In genomic region chr3:142881872-142882623, GRCm38 (mm10) we compare ENCODE assay signal across 8 mouse cellular contexts. TPM values are rescaled to one million over a fixed set of nuclear protein-coding genes. Genes with fewer than 3 reads are reported as not detected.
DNase-seq lines count a peak whose midpoint lies in the region; ATAC-seq and TF ChIP-seq lines count a peak whose summit lies in the region.

Gene Pkn2 (minus strand): TSS chr3:142882004.

- peak; percentile 99 for ATAC-seq in embryonic facial prominence, embryonic 15.5 days (ENCODE audit: insufficient number of reproducible peaks, low FRiP score, low TSS enrichment, low read depth)
- peak; percentile 99 for ATAC-seq in limb, embryonic 14.5 days (ENCODE audit: low FRiP score, low read depth)
- ATAC-seq in midbrain, postnatal 0 days (ENCODE audit: low FRiP score): peak; percentile 99

- TF ChIP-seq POLR2A in bone marrow, adult 2 months (IDR thresholded peaks at IDR 0.05; ENCODE audit: borderline replicate concordance, control insufficient read depth, low read depth, low read length): peak; percentile 54; the same call in 1 of the 2 replicates
- peak; percentile 68; the same call in 1 of the 2 replicates for TF ChIP-seq POLR2A in limb, embryonic 14.5 days (IDR thresholded peaks at IDR 0.05; ENCODE audit: borderline replicate concordance, extremely low read depth, insufficient read depth, insufficient read length)

- H3K36me3 ChIP-seq in embryonic facial prominence, embryonic 15.5 days: no peaks in the 10 kb centered on the region
- no peaks in the 10 kb centered on the region for H3K36me3 ChIP-seq in limb, embryonic 14.5 days (ENCODE audit: control insufficient read depth, insufficient read depth, low read length)
- H3K36me3 ChIP-seq in midbrain, postnatal 0 days (ENCODE audit: insufficient read depth, low read length): no peaks in the 10 kb centered on the region

- H3K4me3 ChIP-seq in bone marrow, adult 2 months (replicated peaks; ENCODE audit: control insufficient read depth, low read depth, low read length): peak within 1 kb of the TSS; percentile 96
- H3K4me3 ChIP-seq in embryonic facial prominence, embryonic 15.5 days (replicated peaks): peak within 1 kb of the TSS; percentile 99
- peak within 1 kb of the TSS; percentile 99 for H3K4me3 ChIP-seq in limb, embryonic 14.5 days (replicated peaks; ENCODE audit: low read length)
- peak within 1 kb of the TSS; percentile 100 for H3K4me3 ChIP-seq in midbrain, postnatal 0 days (ENCODE audit: low read depth, low read length)

- H3K4me2 ChIP-seq in embryonic facial prominence, embryonic 15.5 days (replicated peaks): peak within 1 kb of the TSS; percentile 57
- H3K4me2 ChIP-seq in limb, embryonic 14.5 days (replicated peaks; ENCODE audit: low read depth, low read length, severe bottlenecking): peak within 1 kb of the TSS; percentile 56
- peak within 1 kb of the TSS; percentile 71 for H3K4me2 ChIP-seq in midbrain, postnatal 0 days (ENCODE audit: low read depth, low read length, poor library complexity, severe bottlenecking)

- H3K9ac ChIP-seq in embryonic facial prominence, embryonic 15.5 days: peak within 1 kb of the TSS; percentile 93
- H3K9ac ChIP-seq in limb, embryonic 14.5 days (ENCODE audit: low read depth, low read length, severe bottlenecking): peak within 1 kb of the TSS; percentile 95
- peak within 1 kb of the TSS; percentile 92 for H3K9ac ChIP-seq in midbrain, postnatal 0 days (replicated peaks; ENCODE audit: low read length, poor library complexity, severe bottlenecking)

- H3K4me1 ChIP-seq in bone marrow, adult 2 months (ENCODE audit: control insufficient read depth, insufficient read depth, low read length): no peaks in the 10 kb centered on the region; the same call in 1 of the 2 replicates
- peaks cover 7% of the 10 kb centered on the region for H3K4me1 ChIP-seq in embryonic facial prominence, embryonic 15.5 days
- H3K4me1 ChIP-seq in limb, embryonic 14.5 days (ENCODE audit: control insufficient read depth, insufficient read depth, low read length): peaks cover 5% of the 10 kb centered on the region; the same call in 1 of the 2 replicates
- no peaks in the 10 kb centered on the region for H3K4me1 ChIP-seq in midbrain, postnatal 0 days (ENCODE audit: insufficient read depth, low read length)

- no peak for TF ChIP-seq CTCF in bone marrow, adult 2 months (IDR thresholded peaks at IDR 0.05; ENCODE audit: control insufficient read depth, insufficient read depth, low read length)
- TF ChIP-seq CTCF in midbrain, postnatal 0 days (IDR thresholded peaks at IDR 0.05): peak; percentile 35; the same call in 1 of the 2 replicates

- peak; percentile 97 for DNase-seq in 416B (ENCODE audit: low read depth)
- peak; percentile 97 for DNase-seq in heart, adult 8-10 months (ENCODE audit: low spot score)
- peak; percentile 99 for DNase-seq in kidney, adult 9 months
- peak; percentile 97 for DNase-seq in limb, embryonic 14.5 days (ENCODE audit: low spot score)
- peak; percentile 98 for DNase-seq in midbrain, postnatal 0 days (ENCODE audit: low spot score)
- peak; percentile 98 to 99 for DNase-seq in spleen, postnatal 14 days (ENCODE audit: low spot score in 2 of 2)

- no peaks in the 10 kb centered on the region for H3K9me3 ChIP-seq in embryonic facial prominence, embryonic 15.5 days (replicated peaks)
- H3K9me3 ChIP-seq in limb, embryonic 14.5 days (ENCODE audit: control insufficient read depth, low read length): no peaks in the 10 kb centered on the region
- no peaks in the 10 kb centered on the region for H3K9me3 ChIP-seq in midbrain, postnatal 0 days (ENCODE audit: low read length)

- no peaks in the 10 kb centered on the region for H3K27me3 ChIP-seq in embryonic facial prominence, embryonic 15.5 days
- H3K27me3 ChIP-seq in limb, embryonic 14.5 days (ENCODE audit: control insufficient read depth, insufficient read depth, low read length): no peaks in the 10 kb centered on the region
- H3K27me3 ChIP-seq in midbrain, postnatal 0 days (ENCODE audit: insufficient read depth, low read length): no peaks in the 10 kb centered on the region

- peak within 1 kb of the TSS; percentile 99 for H3K27ac ChIP-seq in bone marrow, adult 2 months (ENCODE audit: control insufficient read depth, insufficient read depth, low read depth, low read length, poor library complexity)
- H3K27ac ChIP-seq in embryonic facial prominence, embryonic 15.5 days (replicated peaks): peak within 1 kb of the TSS; percentile 95
- H3K27ac ChIP-seq in limb, embryonic 14.5 days (replicated peaks; ENCODE audit: low read depth, low read length): peak within 1 kb of the TSS; percentile 92
- H3K27ac ChIP-seq in midbrain, postnatal 0 days (ENCODE audit: low read depth, low read length): peak within 1 kb of the TSS; percentile 92

- under 1% methylated on average over 83 of the region's 84 CpGs for WGBS in bone marrow, adult 2 months
- WGBS in embryonic facial prominence, embryonic 15.5 days: under 1% methylated on average over 70 of the region's 84 CpGs
- under 1% methylated on average over 35 of the region's 84 CpGs for WGBS in limb, embryonic 14.5 days
- under 1% methylated on average over 68 of the region's 84 CpGs for WGBS in midbrain, postnatal 0 days

RNA-seq across cellular contexts. Expression of gene Pkn2, which starts in this region (rescaled TPM):
- polyA plus RNA-seq in bone marrow, adult 2 months (2011; ENCODE audit: insufficient read depth, insufficient read length, low replicate concordance, missing spikeins): 28.6 and 35.2 TPM in 2 replicates
- polyA plus RNA-seq in embryonic facial prominence, embryonic 15.5 days (2015; fragmentation: Nextera tagmentation; extraction: Ambion mirVana): 41.4 and 44.0 TPM in 2 replicates
- total RNA-seq in heart, adult 8-10 months (2022): 10 to 100 TPM; 36.5 to 41.8 (median 38.1) TPM
- polyA plus RNA-seq in limb, embryonic 14.5 days (2012; rRNA removed): 22.1 and 22.6 TPM in 2 replicates
- 45.5 and 46.3 TPM in 2 replicates for polyA plus RNA-seq in limb, embryonic 14.5 days (2014; fragmentation: Nextera tagmentation; extraction: Ambion mirVana)
- total RNA-seq in midbrain, postnatal 0 days (2014; rRNA removed): 20.9 and 27.2 TPM in 2 replicates
- polyA plus RNA-seq in midbrain, postnatal 0 days (2015; fragmentation: Nextera tagmentation; extraction: Ambion mirVana): 15.5 and 24.1 TPM in 2 replicates

Comparison
In these comparisons a context has a peak if more than half of its experiments do, and no peak if none do; other contexts are left out.
1. Peak in every context shown above with its lines: DNase-seq, ATAC-seq, H3K4me3 ChIP-seq and H3K27ac ChIP-seq.